Mouse (Mus musculus): ENCODE measurements at regions not wholly inside any gene's neighbourhood (a gene's known extent, or its start where the extent isn't known, plus 50 kb on each side); places are given as distances from the start of the nearest gene placed in this dataset.

GRCm38 (mm10) chr10:67607297-67608032, 58.7 kb upstream of the Ado start:
- DNase-seq (ENCODE audit: low read depth, low spot score): no peak

- DNase-seq (ENCODE audit: low read depth, low spot score): no peak
Observed at GRCm38 (mm10) chr10:67606739-67607138, 58.0 kb upstream of the Ado start.

- no peak for DNase-seq (ENCODE audit: low read depth, low spot score)
Observed at GRCm38 (mm10) chr10:67599390-67599789, 50.6 kb upstream of the Ado start.

- no peak for DNase-seq (ENCODE audit: low read depth, low spot score)
Observed at GRCm38 (mm10) chr10:67598590-67599047, 49.9 kb upstream of the Ado start.
